Mouse (Mus musculus) myocyte (in vitro differentiated cells): ENCODE measurements around the gene Angptl4. TPM values are rescaled to one million over a fixed set of nuclear protein-coding genes. Genes with fewer than 3 reads are reported as not detected.
"Not testable (repeated sequence)": the region's sequence is repeated elsewhere in the genome, so short reads cannot be mapped to it uniquely, and the experiment has no call there.

Experiments
- H3K27me3 ChIP-seq: one replicate; pipeline ENCODE4 v1.6.1; 2011; ENCODE audit not compliant: control insufficient read depth, insufficient read depth, insufficient read length
- H3K36me3 ChIP-seq: one replicate; pipeline ENCODE4 v1.6.1; 2011; ENCODE audit not compliant: control insufficient read depth, insufficient read depth
- H3K4me2 ChIP-seq: one replicate; pipeline ENCODE4 v1.6.1; 2011; ENCODE audit warnings: low read depth, control low read depth
- H3K4me3 ChIP-seq: one replicate; pipeline ENCODE4 v1.5.1; 2011; ENCODE audit warnings: mild to moderate bottlenecking, control low read depth, moderate library complexity
- H3K79me2 ChIP-seq: one replicate; pipeline ENCODE4 v1.6.1; 2011; ENCODE audit not compliant: control insufficient read depth, insufficient read depth
- H3ac ChIP-seq: one replicate; pipeline ENCODE4 v1.6.1; 2011; ENCODE audit not compliant: control insufficient read depth, insufficient read length
- CEBPB ChIP-seq: IDR thresholded peaks from 2 replicates; pipeline ENCODE4 v1.6.1; 2011; ENCODE audit warnings: mild to moderate bottlenecking, moderate library complexity; ENCODE audit not compliant: poor library complexity, insufficient read depth, severe bottlenecking
- E2F4 ChIP-seq: IDR thresholded peaks from one replicate; pipeline ENCODE4 v1.6.1; 2011; ENCODE audit warnings: mild to moderate bottlenecking, control low read depth, moderate library complexity; ENCODE audit not compliant: insufficient read depth
- MAX ChIP-seq: IDR thresholded peaks from one replicate; pipeline ENCODE4 v1.6.1; 2011; ENCODE audit warnings: low read depth, mild to moderate bottlenecking, control low read depth
- MYOD1 ChIP-seq, 3 experiments: IDR thresholded peaks; one replicate each; pipeline ENCODE4 v1.6.1; 2011; ENCODE audit warnings: control low read depth in 2 of 3, low read depth in 2 of 3, mild to moderate bottlenecking in 2 of 3, moderate library complexity in 1 of 3; ENCODE audit not compliant: insufficient read length in 2 of 3, control insufficient read depth in 1 of 3
- MYOG ChIP-seq, 3 experiments: IDR thresholded peaks; one replicate each; pipeline ENCODE4 v1.6.1; 2011; ENCODE audit warnings: control low read depth in 2 of 3, low read depth in 2 of 3, mild to moderate bottlenecking in 2 of 3; ENCODE audit not compliant: insufficient read length in 2 of 3, control insufficient read depth in 1 of 3, insufficient read depth in 1 of 3
- POLR2A ChIP-seq: IDR thresholded peaks from one replicate; pipeline ENCODE4 v1.6.1; 2011; ENCODE audit warnings: low read depth, mild to moderate bottlenecking, control low read depth, moderate library complexity; ENCODE audit not compliant: insufficient read length
- POLR2AphosphoS2 ChIP-seq: IDR thresholded peaks from one replicate; pipeline ENCODE4 v1.6.1; 2011; ENCODE audit warnings: low read depth, control low read depth; ENCODE audit not compliant: insufficient read length
- REST ChIP-seq: IDR thresholded peaks from one replicate; pipeline ENCODE4 v1.6.1; 2011; ENCODE audit warnings: mild to moderate bottlenecking, control low read depth, moderate library complexity; ENCODE audit not compliant: insufficient read depth, insufficient read length
- SRF ChIP-seq: IDR thresholded peaks from one replicate; pipeline ENCODE4 v1.6.1; 2011; ENCODE audit warnings: low read depth; ENCODE audit not compliant: control insufficient read depth, insufficient read length
- TCF12 ChIP-seq: IDR thresholded peaks from one replicate; pipeline ENCODE4 v1.6.1; 2011; ENCODE audit warnings: mild to moderate bottlenecking, control low read depth; ENCODE audit not compliant: poor library complexity, insufficient read depth, severe bottlenecking
- TCF3 ChIP-seq: IDR thresholded peaks from one replicate; pipeline ENCODE4 v1.6.1; 2011; ENCODE audit warnings: low read depth, control low read depth; ENCODE audit not compliant: insufficient read length
- USF1 ChIP-seq: IDR thresholded peaks from one replicate; pipeline ENCODE4 v1.6.1; 2011; ENCODE audit warnings: low read depth, mild to moderate bottlenecking, control low read depth, moderate library complexity
- polyA plus RNA-seq: library from polyadenylated mRNA; unstranded; fragments of >200 nt; fragmentation: generic; extraction: Trizol; gene quantifications from one replicate; pipeline ENCODE4 v1.2.1, GENCODE M21; 2012; ENCODE audit warnings: missing spikeins

Angptl4 gene
- 42.8 TPM for polyA plus RNA-seq

- Histone ChIP-seq H3K27me3 (no peaks in the 10 kb centered on the region), H3K4me3 (peak within 1 kb of the TSS; percentile 25), H3K4me2 (peak within 1 kb of the TSS; percentile 88), H3ac (peak within 1 kb of the TSS; percentile 8), H3K36me3 (peaks cover 12% of the 10 kb centered on the region), H3K79me2 (no peaks in the 10 kb centered on the region)
- TF ChIP-seq CEBPB: no peak
- TF ChIP-seq TCF3: peak; percentile 24
- no peak for TF ChIP-seq SRF
- no peak for TF ChIP-seq REST
- peak; percentile 41 for TF ChIP-seq USF1
- TF ChIP-seq POLR2AphosphoS2: no peak
- peak in 2 of 3 experiments; percentile 32 to 63 for TF ChIP-seq MYOD1 (IDR thresholded peaks at IDR 0.05; ENCODE audit: control insufficient read depth in 1 of 3, insufficient read length in 2 of 3, low read depth in 2 of 3)
- peak; percentile 1 to 71 (median 44) for TF ChIP-seq MYOG (IDR thresholded peaks at IDR 0.05; ENCODE audit: control insufficient read depth in 1 of 3, insufficient read depth in 1 of 3, insufficient read length in 2 of 3, low read depth in 2 of 3)
- peak; percentile 68 for TF ChIP-seq POLR2A
- no peak for TF ChIP-seq E2F4
- no peak for TF ChIP-seq TCF12
- TF ChIP-seq MAX: peak; percentile 36
Observed at GRCm38 (mm10) chr17:33781124-33781977, at the start of gene Angptl4. Gene Angptl4, minus strand, starts transcription at chr17:33781830.

GRCm38 (mm10) chr17:33829561-33829960, 47.9 kb upstream of the Angptl4 start:
- Histone ChIP-seq H3K27me3 (no peaks in the 10 kb centered on the region), H3ac (no peak overlapping the region), H3K4me2 (no peak overlapping the region), H3K79me2 (peaks cover 50% of the 10 kb centered on the region), H3K4me3 (no peak overlapping the region), H3K36me3 (peaks cover 35% of the 10 kb centered on the region)
- TF ChIP-seq TCF3 (no peak), MYOG (IDR thresholded peaks at IDR 0.05; ENCODE audit: control insufficient read depth in 1 of 3, insufficient read depth in 1 of 3, insufficient read length in 2 of 3, low read depth in 2 of 3) (no peak), TCF12 (no peak), POLR2A (no peak), POLR2AphosphoS2 (no peak)

GRCm38 (mm10) chr17:33828892-33829291, 47.3 kb upstream of the Angptl4 start:
- TF ChIP-seq CEBPB: no peak
- no peak for TF ChIP-seq MAX
- no peak for TF ChIP-seq E2F4
- no peak for TF ChIP-seq TCF12
- no peak for TF ChIP-seq MYOD1 (IDR thresholded peaks at IDR 0.05; ENCODE audit: control insufficient read depth in 1 of 3, insufficient read length in 2 of 3, low read depth in 2 of 3)
- Histone ChIP-seq H3K79me2 (peaks cover 57% of the 10 kb centered on the region), H3K4me3 (no peak overlapping the region), H3K4me2 (no peak overlapping the region), H3ac (no peak overlapping the region), H3K36me3 (peaks cover 35% of the 10 kb centered on the region), H3K27me3 (no peaks in the 10 kb centered on the region)

- no peak for TF ChIP-seq CEBPB
- TF ChIP-seq E2F4: no peak
- no peak for TF ChIP-seq MYOG (IDR thresholded peaks at IDR 0.05; ENCODE audit: control insufficient read depth in 1 of 3, insufficient read depth in 1 of 3, insufficient read length in 2 of 3, low read depth in 2 of 3)
- TF ChIP-seq SRF: no peak
- TF ChIP-seq MYOD1 (IDR thresholded peaks at IDR 0.05; ENCODE audit: control insufficient read depth in 1 of 3, insufficient read length in 2 of 3, low read depth in 2 of 3): no peak
- TF ChIP-seq TCF3: no peak
- TF ChIP-seq REST: no peak
- TF ChIP-seq POLR2AphosphoS2: no peak
- no peak for TF ChIP-seq TCF12
- no peak for TF ChIP-seq POLR2A
- TF ChIP-seq MAX: no peak
- no peak for TF ChIP-seq USF1
- Histone ChIP-seq H3K79me2 (peaks cover 69% of the 10 kb centered on the region), H3K27me3 (no peaks in the 10 kb centered on the region), H3K4me3 (no peak overlapping the region), H3K4me2 (no peak overlapping the region), H3K36me3 (peaks cover 30% of the 10 kb centered on the region), H3ac (no peak overlapping the region)
Observed at GRCm38 (mm10) chr17:33826850-33827249, 45.2 kb upstream of the Angptl4 start.

DNA sequence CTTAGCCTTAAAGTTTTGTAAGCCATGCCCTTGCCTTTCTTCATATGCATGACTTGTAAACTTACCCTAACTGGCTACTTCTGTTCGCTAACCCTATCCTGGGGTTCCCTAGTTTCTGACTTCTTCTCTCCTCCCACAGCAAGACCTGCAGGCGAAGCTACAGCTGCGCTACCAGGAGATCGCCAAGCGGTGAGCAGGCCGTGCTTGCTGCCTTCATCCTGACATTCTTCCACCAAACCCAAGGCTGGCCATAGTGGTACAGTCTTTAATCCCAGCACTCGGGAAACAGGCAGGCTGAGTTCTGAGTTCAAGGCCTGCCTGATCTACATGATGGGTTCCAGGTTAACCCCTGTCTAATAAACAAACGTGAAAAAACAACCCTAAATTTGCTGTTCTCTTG, 43.8 kb upstream of the Angptl4 start:
- H3K79me2 ChIP-seq: peaks cover 69% of the 10 kb centered on the region
- H3K36me3 ChIP-seq: peaks cover 33% of the 10 kb centered on the region
- H3K4me3 ChIP-seq: peak overlapping the region; percentile 94
- no peak for TF ChIP-seq CEBPB
- no peak for TF ChIP-seq TCF12
- no peak for TF ChIP-seq POLR2AphosphoS2
- no peak for TF ChIP-seq MAX
- no peaks in the 10 kb centered on the region for H3K27me3 ChIP-seq
- H3K4me2 ChIP-seq: peak overlapping the region; percentile 82
- no peak overlapping the region for H3ac ChIP-seq

DNA sequence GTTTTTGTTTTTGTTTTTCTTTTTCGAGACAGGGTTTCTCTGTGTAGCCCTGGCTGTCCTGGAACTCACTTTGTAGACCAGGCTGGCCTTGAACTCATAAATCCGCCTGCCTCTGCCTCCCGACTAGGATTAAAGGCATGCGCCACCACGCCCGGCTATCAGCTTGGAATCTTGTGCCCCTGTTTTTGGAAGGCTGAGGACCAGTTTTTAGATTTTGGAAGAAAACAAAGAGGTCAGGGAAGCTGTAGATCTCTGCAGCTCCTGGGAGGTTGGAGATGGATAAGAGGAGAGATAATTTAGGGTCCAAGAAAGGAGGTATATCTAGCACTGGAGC, 43.3 kb upstream of the Angptl4 start:
- H3K27me3 ChIP-seq: not testable (repeated sequence)
- peak overlapping the region; percentile 50 for H3ac ChIP-seq
- H3K4me2 ChIP-seq: peak overlapping the region; percentile 82
- H3K4me3 ChIP-seq: peak overlapping the region; percentile 94
- H3K79me2 ChIP-seq: peaks cover 69% of the 10 kb centered on the region
- peaks cover 29% of the 10 kb centered on the region for H3K36me3 ChIP-seq
